Mouse (Mus musculus) cortical plate, adult 2 months (tissue): Measurements from ENCODE around the gene Sh2b3.

ENCODE experiments used
- CTCF ChIP-seq: fragments of 200-500 bp; IDR thresholded peaks from 2 replicates; pipeline ENCODE4 v1.5.1; 2011; ENCODE audit warnings: mild to moderate bottlenecking, control low read depth, low read length; ENCODE audit not compliant: insufficient read depth; ENCODE audit errors: extremely low read depth
- POLR2A ChIP-seq: fragments of 200-500 bp; IDR thresholded peaks from 2 replicates; pipeline ENCODE4 v1.6.1; 2011; ENCODE audit warnings: mild to moderate bottlenecking, low read length, control low read depth; ENCODE audit not compliant: insufficient read depth; ENCODE audit errors: extremely low read depth

DNA sequence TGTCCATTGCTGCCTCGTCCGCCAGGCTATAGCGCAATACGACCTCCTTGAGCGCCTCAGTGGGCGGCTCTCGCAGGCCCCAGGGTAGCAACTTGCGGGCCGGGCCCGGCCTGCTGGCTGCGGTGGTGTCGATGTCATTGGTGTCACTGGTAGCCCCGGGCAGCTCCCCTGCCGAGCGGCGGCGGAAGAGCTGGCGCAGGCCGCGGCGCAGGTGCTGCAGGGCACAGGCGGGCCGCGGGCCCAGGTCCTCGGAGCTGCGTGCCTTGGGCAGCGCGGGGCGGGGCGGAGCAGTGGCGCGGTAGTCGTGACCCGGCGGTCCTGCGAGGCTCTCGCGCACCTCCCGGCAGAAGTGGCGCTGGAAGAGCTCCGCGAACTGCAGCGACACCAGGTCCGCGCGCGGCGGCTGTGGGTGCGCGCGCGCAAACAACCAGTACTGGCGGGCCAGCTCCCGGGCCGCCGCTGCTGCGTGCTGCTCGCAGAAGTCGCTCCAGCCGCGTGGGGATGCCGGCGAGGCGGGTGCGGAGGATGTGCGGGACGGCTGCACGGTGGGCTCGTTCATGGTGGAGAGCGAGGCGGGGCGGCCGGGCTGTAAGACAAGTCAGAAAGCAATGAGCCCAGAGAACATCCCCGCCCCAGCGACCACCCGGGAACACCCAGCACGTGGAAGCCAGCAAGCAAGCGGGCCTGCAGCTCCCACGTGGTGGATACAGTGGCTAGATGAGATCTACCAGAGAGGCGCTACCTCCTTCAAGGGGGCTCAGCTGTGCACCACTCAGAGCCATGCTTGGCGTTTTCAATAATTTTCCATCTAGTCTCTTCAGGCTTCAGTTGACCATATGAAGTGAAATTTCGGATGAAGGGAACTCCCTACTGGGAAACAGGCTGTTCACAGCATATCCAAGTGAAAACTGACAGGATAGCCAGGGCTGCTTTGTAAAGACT is 8.7 kb downstream of the Sh2b3 start:
- TF ChIP-seq CTCF, result no peak
- TF ChIP-seq POLR2A, result no peak
